Mouse (Mus musculus) lung, postnatal 0 days (tissue): ENCODE measurements at regions not wholly inside any gene's neighbourhood (a gene's known extent, or its start where the extent isn't known, plus 50 kb on each side); places are given as distances from the start of the nearest gene placed in this dataset.

Experiments used
- CTCF ChIP-seq: IDR thresholded peaks from 2 replicates; pipeline ENCODE4 v1.5.1; 2016; ENCODE audit warnings: antibody characterized with exemption, mild to moderate bottlenecking
- EP300 ChIP-seq: IDR thresholded peaks from 2 replicates; pipeline ENCODE4 v1.6.1; 2016; ENCODE audit warnings: antibody characterized with exemption, mild to moderate bottlenecking, control low read depth

- no peak for TF ChIP-seq CTCF
- no peak for TF ChIP-seq EP300
These were observed 166.7 kb upstream of the Klf6 start for GRCm38 (mm10) chr13:5694626-5695025.
